28 mouse cellular contexts compared by ENCODE assay signal in genomic region chr19:36236576-36237345, GRCm38 (mm10).
DNase-seq lines count a peak whose midpoint lies in the region; ATAC-seq and TF ChIP-seq lines count a peak whose summit lies in the region.
"Had no signal": no experiment of that assay in that cellular context is flagged by ENCODE, and none has a peak within 500 bp of the region (broad histone marks: within the 10 kb centered on the region; RNA-seq: fewer than 3 reads in every experiment).

No protein-coding gene starts in this region.

- no peak overlapping the region for H3K4me2 ChIP-seq in lung, embryonic 16.5 days (ENCODE audit: low read depth, low read length)
- peak overlapping the region; percentile 25 for H3K4me2 ChIP-seq in myocyte (ENCODE audit: low read depth)
- H3K4me2 ChIP-seq in liver, embryonic 11.5 days = no peak overlapping the region
- no peak overlapping the region for H3K4me2 ChIP-seq in kidney, embryonic 15.5 days
- H3K4me2 ChIP-seq: embryonic facial prominence, embryonic 15.5 days; forebrain, embryonic 13.5 days; heart, embryonic 15.5 days; hindbrain, embryonic 13.5 days; liver, embryonic 13.5 days; midbrain, embryonic 11.5 days; neural tube, embryonic 12.5 days had no signal

- H3K79me2 ChIP-seq in myocyte (ENCODE audit: control insufficient read depth, insufficient read depth) = no peaks in the 10 kb centered on the region

- H3K4me1 ChIP-seq in heart, embryonic 10.5 days = peaks cover 15% of the 10 kb centered on the region; the same call in 1 of the 2 replicates
- peaks cover 4% of the 10 kb centered on the region; the same call in 1 of the 2 replicates for H3K4me1 ChIP-seq in lung, embryonic 16.5 days (replicated peaks; ENCODE audit: control insufficient read depth, insufficient read depth, low read length)
- H3K4me1 ChIP-seq in liver, embryonic 11.5 days (replicated peaks; ENCODE audit: control insufficient read depth, insufficient read depth, low read length) = no peaks in the 10 kb centered on the region
- no peaks in the 10 kb centered on the region for H3K4me1 ChIP-seq in kidney, embryonic 15.5 days
- H3K4me1 ChIP-seq: embryonic facial prominence, embryonic 15.5 days; forebrain, embryonic 13.5 days; hindbrain, embryonic 13.5 days; liver, embryonic 13.5 days; neural tube, embryonic 12.5 days had no signal

- H3K36me3 ChIP-seq in heart, embryonic 10.5 days = no peaks in the 10 kb centered on the region
- no peaks in the 10 kb centered on the region for H3K36me3 ChIP-seq in lung, embryonic 16.5 days (ENCODE audit: control insufficient read depth, insufficient read depth, low read length)
- no peaks in the 10 kb centered on the region for H3K36me3 ChIP-seq in myocyte (ENCODE audit: control insufficient read depth, insufficient read depth)
- no peaks in the 10 kb centered on the region for H3K36me3 ChIP-seq in liver, embryonic 11.5 days (ENCODE audit: control insufficient read depth, insufficient read depth, low read length)
- H3K36me3 ChIP-seq in kidney, embryonic 15.5 days = no peaks in the 10 kb centered on the region
- H3K36me3 ChIP-seq: embryonic facial prominence, embryonic 15.5 days; heart, embryonic 15.5 days; hindbrain, embryonic 13.5 days; liver, embryonic 13.5 days; neural tube, embryonic 12.5 days had no signal

- ATAC-seq in lung, embryonic 16.5 days (ENCODE audit: low read depth) = peak; percentile 83
- no peak for ATAC-seq in liver, embryonic 11.5 days (replicated peaks; ENCODE audit: low FRiP score)
- ATAC-seq in kidney, embryonic 15.5 days (replicated peaks; ENCODE audit: low FRiP score) = no peak
- ATAC-seq: CD4-positive, CD25-positive, alpha-beta regulatory T cell, adult 4 months; forebrain, embryonic 13.5 days; intestine, postnatal 0 days; midbrain, embryonic 16.5 days had no signal

- 0 out of 2 replicates have a peak overlapping the region, but pooled peaks have one; percentile 16 for H3K27ac ChIP-seq in heart, embryonic 10.5 days
- H3K27ac ChIP-seq in lung, embryonic 16.5 days (ENCODE audit: low read length) = no peak overlapping the region
- H3K27ac ChIP-seq in liver, embryonic 11.5 days (ENCODE audit: low read depth, low read length) = no peak overlapping the region
- H3K27ac ChIP-seq in kidney, embryonic 15.5 days = no peak overlapping the region
- H3K27ac ChIP-seq: embryonic facial prominence, embryonic 15.5 days; forebrain, embryonic 13.5 days; hindbrain, embryonic 13.5 days; liver, embryonic 13.5 days; neural tube, embryonic 12.5 days had no signal

- no peak overlapping the region for H3K4me3 ChIP-seq in heart, embryonic 10.5 days
- H3K4me3 ChIP-seq in lung, embryonic 16.5 days (ENCODE audit: low read length) = no peak overlapping the region
- H3K4me3 ChIP-seq in myocyte = no peak overlapping the region
- H3K4me3 ChIP-seq in liver, embryonic 11.5 days (ENCODE audit: low read depth, low read length) = no peak overlapping the region
- H3K4me3 ChIP-seq in kidney, embryonic 15.5 days (replicated peaks) = no peak overlapping the region
- H3K4me3 ChIP-seq: embryonic facial prominence, embryonic 15.5 days; forebrain, embryonic 13.5 days; heart, embryonic 15.5 days; hindbrain, embryonic 13.5 days; liver, embryonic 13.5 days; neural tube, embryonic 12.5 days had no signal

- H3K9ac ChIP-seq in lung, embryonic 16.5 days (ENCODE audit: low read length) = no peak overlapping the region
- H3K9ac ChIP-seq in liver, embryonic 11.5 days (ENCODE audit: low read depth, low read length) = no peak overlapping the region
- H3K9ac ChIP-seq in kidney, embryonic 15.5 days = no peak overlapping the region
- H3K9ac ChIP-seq: embryonic facial prominence, embryonic 15.5 days; forebrain, embryonic 13.5 days; heart, embryonic 15.5 days; hindbrain, embryonic 13.5 days; liver, embryonic 13.5 days; neural tube, embryonic 12.5 days had no signal

- no peaks in the 10 kb centered on the region for H3K9me3 ChIP-seq in heart, embryonic 10.5 days
- H3K9me3 ChIP-seq in lung, embryonic 16.5 days (ENCODE audit: control insufficient read depth, low read length) = no peaks in the 10 kb centered on the region
- no peaks in the 10 kb centered on the region for H3K9me3 ChIP-seq in liver, embryonic 11.5 days (ENCODE audit: control insufficient read depth, low read length)
- no peaks in the 10 kb centered on the region for H3K9me3 ChIP-seq in kidney, embryonic 15.5 days (replicated peaks)
- H3K9me3 ChIP-seq: embryonic facial prominence, embryonic 15.5 days; forebrain, embryonic 13.5 days; heart, embryonic 15.5 days; hindbrain, embryonic 13.5 days; liver, embryonic 13.5 days; neural tube, embryonic 12.5 days had no signal

- WGBS in heart, embryonic 10.5 days = 43% methylated on average over 7 of the region's 7 CpGs
- 17% methylated on average over 7 of the region's 7 CpGs for WGBS in lung, embryonic 16.5 days
- WGBS in liver, embryonic 11.5 days = 53% methylated on average over 7 of the region's 7 CpGs
- 57% methylated on average over 7 of the region's 7 CpGs for WGBS in kidney, embryonic 15.5 days

- no peak for TF ChIP-seq POLR2A in myocyte (IDR thresholded peaks at IDR 0.05; ENCODE audit: insufficient read length, low read depth)

- H3ac ChIP-seq in myocyte (ENCODE audit: control insufficient read depth, insufficient read length) = no peak overlapping the region

- no peak for DNase-seq in heart, embryonic 10.5 days (ENCODE audit: low spot score)
- no peak for DNase-seq in heart, postnatal 4 days
- DNase-seq in lung, postnatal 10 days = no peak
- peak; percentile 89 for DNase-seq in ZHBTc4 (ENCODE audit: low read depth, low spot score)
- no peak for DNase-seq in liver, embryonic 11.5 days (ENCODE audit: low spot score)
- DNase-seq: adrenal gland, postnatal 10 days; cerebellum, adult 8-10 months; cerebellum, postnatal 36 days; gastrocnemius, postnatal 10 days; kidney, postnatal 4 days; left cerebral cortex, postnatal 4 days; liver, embryonic 13.5 days; lung, adult 18-20 months; right cerebral cortex, adult 18-20 months; spleen, adult 18-20 months; thymus, postnatal 25 days had no signal

- H3K27me3 ChIP-seq in heart, embryonic 10.5 days (ENCODE audit: insufficient read depth, poor library complexity, severe bottlenecking) = no peaks in the 10 kb centered on the region
- H3K27me3 ChIP-seq in lung, embryonic 16.5 days (ENCODE audit: control insufficient read depth, insufficient read depth, low read depth, low read length) = no peaks in the 10 kb centered on the region
- H3K27me3 ChIP-seq in myocyte (ENCODE audit: control insufficient read depth, insufficient read depth, insufficient read length) = no peaks in the 10 kb centered on the region
- H3K27me3 ChIP-seq in liver, embryonic 11.5 days (replicated peaks; ENCODE audit: control insufficient read depth, insufficient read depth, low read length) = no peaks in the 10 kb centered on the region
- H3K27me3 ChIP-seq in kidney, embryonic 15.5 days = no peaks in the 10 kb centered on the region
- H3K27me3 ChIP-seq: embryonic facial prominence, embryonic 15.5 days; forebrain, embryonic 13.5 days; heart, embryonic 15.5 days; hindbrain, embryonic 13.5 days; liver, embryonic 13.5 days; neural tube, embryonic 12.5 days had no signal

TF ChIP-seq in myocyte, 11 proteins besides CTCF, POLR2A, EP300 and RAD21:
- TF ChIP-seq USF1 (IDR thresholded peaks at IDR 0.05; ENCODE audit: low read depth) (no peak), SRF (IDR thresholded peaks at IDR 0.05; ENCODE audit: control insufficient read depth, insufficient read length, low read depth) (no peak), POLR2AphosphoS2 (IDR thresholded peaks at IDR 0.05; ENCODE audit: insufficient read length, low read depth) (no peak)
